Mouse (Mus musculus) embryonic stem cell, embryonic (primary cell): Measurements from ENCODE around the gene Dhx58.

Experiments
- CTCF ChIA-PET, 4 experiments: fragments of 300-600 bp in 2 of 4; fragments of 350-600 bp in 2 of 4; sonication (Branson Sonifier 250); formaldehyde crosslinking; loops; one replicate each; lab custom pipeline; 2022; ENCODE audit warnings: inconsistent platforms in 2 of 4; lab: Charles Lee
- POLR2A ChIA-PET, 4 experiments: fragments of 300-600 bp in 2 of 4; fragments of 350-600 bp in 2 of 4; sonication (Branson Sonifier 250); formaldehyde crosslinking; loops; one replicate each; lab custom pipeline; 2022; ENCODE audit warnings: antibody characterized with exemption in 4 of 4, inconsistent platforms in 1 of 4; lab: Charles Lee

The Dhx58 gene

GRCm38 (mm10) chr11:100714948-100715347, 10.9 kb upstream of the Dhx58 start:
- POLR2A ChIA-PET = interaction anchor here (0.6 to 5.8 kb wide), 42 partner anchors 10 to 395 kb away, joined by 3 to 54 read pairs (median 4); partner anchors contain the start of genes Nkiras2 (in 3 of the 4), Acly (in 2 of the 4), Dnajc7 (in 2 of the 4) and Rab5c (in 2 of the 4)
- CTCF ChIA-PET = interaction anchor here (0.5 to 3.0 kb wide), 44 partner anchors 9 to 1569 kb away, joined by 3 to 25 read pairs (median 4); partner anchors contain the start of genes Rab5c (in 3 of the 4), Acly (in 1 of the 4), Kcnh4 (in 1 of the 4) and Psmc3ip (in 1 of the 4)

- CTCF ChIA-PET = interaction anchor here (0.5 to 3.0 kb wide), 49 partner anchors 10 to 1569 kb away, joined by 3 to 25 read pairs (median 4); partner anchors contain the start of genes Rab5c (in 3 of the 4), Kcnh4 (in 2 of the 4), Acly (in 1 of the 4) and Ghdc (in 1 of the 4)
- POLR2A ChIA-PET = interaction anchor here (0.6 to 5.8 kb wide), 50 partner anchors 9 to 395 kb away, joined by 3 to 54 read pairs (median 4); partner anchors contain the start of genes Nkiras2 (in 3 of the 4), Rab5c (in 3 of the 4), Stat3 (in 3 of the 4) and Acly (in 2 of the 4)
These were observed 10.5 kb upstream of the Dhx58 start for GRCm38 (mm10) chr11:100714534-100714915.

GRCm38 (mm10) chr11:100713735-100714533, 9.9 kb upstream of the Dhx58 start, which contains the start of gene Hspb9:
Hspb9 (plus strand) TSS chr11:100713850.
- ChIA-PET POLR2A (interaction anchor here in 3 of 4 experiments (0.6 to 5.8 kb wide), 55 partner anchors 7 to 394 kb away, joined by 3 to 54 read pairs (median 4); partner anchors contain the start of genes Rab5c (in 3 of the 3), Stat3 (in 3 of the 3), Acly (in 2 of the 3) and Dnajc7 (in 2 of the 3)), CTCF (interaction anchor here (0.6 to 3.0 kb wide), 48 partner anchors 8 to 471 kb away, joined by 3 to 25 read pairs (median 4); partner anchors contain the start of genes Rab5c (in 3 of the 4), Kcnh4 (in 2 of the 4), Acly (in 1 of the 4) and Ghdc (in 1 of the 4))

- POLR2A ChIA-PET = interaction anchor here (0.6 to 5.8 kb wide), 31 partner anchors 8 to 393 kb away, joined by 3 to 54 read pairs (median 8); partner anchors contain the start of genes Acly (in 2 of the 4), Dnajc7 (in 2 of the 4), Nkiras2 (in 2 of the 4) and Rab5c (in 2 of the 4)
- CTCF ChIA-PET = interaction anchor here in 2 of 4 experiments (0.6 to 3.0 kb wide), 9 partner anchors 11 to 270 kb away, joined by 3 to 25 read pairs (median 14); partner anchors contain the start of genes Rab5c (in 2 of the 2) and Kcnh4 (in 1 of the 2)
These were observed 9.1 kb upstream of the Dhx58 start for GRCm38 (mm10) chr11:100713174-100713573.

GRCm38 (mm10) chr11:100711783-100712615, 7.9 kb upstream of the Dhx58 start, which contains the start of gene Kat2a:
Kat2a (minus strand) TSS chr11:100712465.
- ChIA-PET CTCF (interaction anchor here (0.5 to 2.3 kb wide), 30 partner anchors 9 to 437 kb away, joined by 3 to 9 read pairs (median 4); partner anchors contain the start of genes Dnajc7 (in 1 of the 4) and Rab5c (in 1 of the 4)), POLR2A (interaction anchor here (0.6 to 5.8 kb wide), 54 partner anchors 8 to 1473 kb away, joined by 3 to 54 read pairs (median 4); partner anchors contain the start of genes Rab5c (in 4 of the 4), Acly (in 2 of the 4), Dhx58 (in 2 of the 4) and Cavin1 (in 1 of the 4))

- ChIA-PET POLR2A (interaction anchor here (0.8 to 4.5 kb wide), 28 partner anchors 8 to 389 kb away, joined by 3 to 29 read pairs (median 5); partner anchors contain the start of genes Rab5c (in 3 of the 4), Acly (in 2 of the 4), Cavin1 (in 1 of the 4) and Dhx58 (in 1 of the 4)), CTCF (interaction anchor here in 3 of 4 experiments (0.5 to 2.3 kb wide), 12 partner anchors 8 to 537 kb away, joined by 3 to 10 read pairs (median 4); partner anchors contain the start of gene Rab5c (in 1 of the 3))
These were observed 6.9 kb upstream of the Dhx58 start for GRCm38 (mm10) chr11:100710977-100711376.

- POLR2A ChIA-PET = interaction anchor here in 3 of 4 experiments (1.5 to 3.1 kb wide), 6 partner anchors 8 to 229 kb away, joined by 4 to 26 read pairs (median 9); partner anchors contain the start of genes Rab5c (in 3 of the 3) and Stat3 (in 1 of the 3)
- CTCF ChIA-PET = interaction anchor here (0.5 to 2.3 kb wide), 7 partner anchors 28 to 538 kb away, joined by 3 to 10 read pairs (median 4); no protein-coding TSS in a partner anchor
These were observed 6.5 kb upstream of the Dhx58 start for GRCm38 (mm10) chr11:100710528-100710927.

- CTCF ChIA-PET = no interaction called here
- POLR2A ChIA-PET = interaction anchor here in 1 of 4 experiments (0.6 kb wide), 1 partner anchor 152 kb away, joined by 6 read pairs; no protein-coding TSS in a partner anchor
These were observed 5.2 kb upstream of the Dhx58 start for GRCm38 (mm10) chr11:100709201-100709810.

GRCm38 (mm10) chr11:100705095-100705747, 1.1 kb upstream of the Dhx58 start:
- CTCF ChIA-PET = interaction anchor here in 3 of 4 experiments (0.6 to 3.0 kb wide), 7 partner anchors 10 to 376 kb away, joined by 3 to 8 read pairs (median 3); no protein-coding TSS in a partner anchor
- POLR2A ChIA-PET = interaction anchor here in 2 of 4 experiments (0.6 to 1.7 kb wide), 8 partner anchors 9 to 178 kb away, joined by 3 to 8 read pairs (median 3); partner anchors contain the start of genes Acly (in 1 of the 2), Dnajc7 (in 1 of the 2) and Hspb9 (in 1 of the 2)

- CTCF ChIA-PET = interaction anchor here in 3 of 4 experiments (0.5 to 3.0 kb wide), 11 partner anchors 8 to 254 kb away, joined by 3 to 13 read pairs (median 7); partner anchors contain the start of gene Acly (in 1 of the 3)
These were observed 705 bp downstream of the Dhx58 start for GRCm38 (mm10) chr11:100703366-100703765.

GRCm38 (mm10) chr11:100702906-100703305, 1.2 kb downstream of the Dhx58 start:
- POLR2A ChIA-PET = interaction anchor here (0.6 to 3.7 kb wide), 15 partner anchors 9 to 806 kb away, joined by 3 to 26 read pairs (median 4); partner anchors contain the start of genes Kat2a (in 2 of the 4), Hspb9 (in 1 of the 4), Nkiras2 (in 1 of the 4) and Rab5c (in 1 of the 4)
- CTCF ChIA-PET = interaction anchor here (0.6 to 3.0 kb wide), 11 partner anchors 8 to 254 kb away, joined by 3 to 13 read pairs (median 7); partner anchors contain the start of gene Acly (in 1 of the 4)

More at GRCm38 (mm10) chr11:100703366-100703765, 705 bp downstream of the Dhx58 start:
- POLR2A ChIA-PET = interaction anchor here (0.6 to 3.7 kb wide), 16 partner anchors 8 to 807 kb away, joined by 3 to 26 read pairs (median 4); partner anchors contain the start of genes Kat2a (in 2 of the 4), Hspb9 (in 1 of the 4), Nkiras2 (in 1 of the 4) and Rab5c (in 1 of the 4)

- ChIA-PET POLR2A (interaction anchor here in 2 of 4 experiments (1.0 to 3.7 kb wide), 10 partner anchors 9 to 230 kb away, joined by 3 to 26 read pairs (median 4); partner anchors contain the start of genes Kat2a (in 2 of the 2), Klhl11 (in 1 of the 2) and Zfp385c (in 1 of the 2)), CTCF (interaction anchor here (0.6 to 5.3 kb wide), 14 partner anchors 8 to 255 kb away, joined by 3 to 14 read pairs (median 4); partner anchors contain the start of gene Hspb9 (in 1 of the 4))
These were observed 1.8 kb downstream of the Dhx58 start for GRCm38 (mm10) chr11:100702081-100702851.

GRCm38 (mm10) chr11:100701301-100701700, 2.8 kb downstream of the Dhx58 start:
- CTCF ChIA-PET = interaction anchor here in 3 of 4 experiments (0.5 to 5.3 kb wide), 6 partner anchors 13 to 121 kb away, joined by 3 to 14 read pairs (median 4); partner anchors contain the start of gene Hspb9 (in 1 of the 3)
- POLR2A ChIA-PET = interaction anchor here in 2 of 4 experiments (0.6 to 3.7 kb wide), 7 partner anchors 9 to 73 kb away, joined by 3 to 26 read pairs (median 3); partner anchors contain the start of genes Kat2a (in 1 of the 2) and Zfp385c (in 1 of the 2)
